Mouse (Mus musculus): ENCODE measurements at regions not wholly inside any gene's neighbourhood (a gene's known extent, or its start where the extent isn't known, plus 50 kb on each side); places are given as distances from the start of the nearest gene placed in this dataset.

- Histone ChIP-seq H3K4me1 (ENCODE audit: control insufficient read depth in 1 of 2, insufficient read depth in 2 of 2, low read length in 2 of 2) (no peaks in the 10 kb centered on the region), H3K27me3 (ENCODE audit: control insufficient read depth in 1 of 2, insufficient read depth in 2 of 2, low read length in 2 of 2) (no peaks in the 10 kb centered on the region), H3K9me3 (replicated peaks; ENCODE audit: insufficient read depth, low read length) (no peaks in the 10 kb centered on the region), H3K4me3 (ENCODE audit: control insufficient read depth in 1 of 2, insufficient read depth in 1 of 2, low read depth in 2 of 2, low read length in 2 of 2) (no peak overlapping the region), H3K79me2 (ENCODE audit: control insufficient read depth, insufficient read depth, low read length, poor library complexity) (no peaks in the 10 kb centered on the region), H3K27ac (ENCODE audit: control insufficient read depth, low read depth, low read length) (no peak overlapping the region), H3K9ac (ENCODE audit: control insufficient read depth, low read depth, low read length, poor library complexity, severe bottlenecking) (no peak overlapping the region), H3K36me3 (ENCODE audit: control insufficient read depth in 1 of 2, insufficient read depth in 2 of 2, low read length in 2 of 2) (no peaks in the 10 kb centered on the region)
- no peak for DNase-seq (ENCODE audit: low read depth, low spot score)
- no peak for TF ChIP-seq EP300 (IDR thresholded peaks at IDR 0.05; ENCODE audit: low read depth in 1 of 2, low read length in 2 of 2)
These were observed 1262.7 kb downstream of the Cdh11 start for GRCm38 (mm10) chr8:101522758-101523157.

- Histone ChIP-seq H3K79me2 (ENCODE audit: control insufficient read depth, insufficient read depth, low read length, poor library complexity) (no peaks in the 10 kb centered on the region), H3K4me1 (ENCODE audit: control insufficient read depth in 1 of 2, insufficient read depth in 2 of 2, low read length in 2 of 2) (no peaks in the 10 kb centered on the region), H3K36me3 (ENCODE audit: control insufficient read depth in 1 of 2, insufficient read depth in 2 of 2, low read length in 2 of 2) (no peaks in the 10 kb centered on the region), H3K4me3 (ENCODE audit: control insufficient read depth in 1 of 2, insufficient read depth in 1 of 2, low read depth in 2 of 2, low read length in 2 of 2) (no peak overlapping the region), H3K9me3 (replicated peaks; ENCODE audit: insufficient read depth, low read length) (no peaks in the 10 kb centered on the region), H3K27me3 (ENCODE audit: control insufficient read depth in 1 of 2, insufficient read depth in 2 of 2, low read length in 2 of 2) (no peaks in the 10 kb centered on the region), H3K9ac (ENCODE audit: control insufficient read depth, low read depth, low read length, poor library complexity, severe bottlenecking) (no peak overlapping the region), H3K27ac (ENCODE audit: control insufficient read depth, low read depth, low read length) (no peak overlapping the region)
- DNase-seq (ENCODE audit: low read depth, low spot score), result no peak
- no peak for TF ChIP-seq TAL1 (IDR thresholded peaks at IDR 0.05; ENCODE audit: low read length)
- TF ChIP-seq MYB (IDR thresholded peaks at IDR 0.05; ENCODE audit: low read depth, low read length), result no peak
- TF ChIP-seq NRF1 (IDR thresholded peaks at IDR 0.05; ENCODE audit: insufficient read depth, low read depth, low read length, poor library complexity, severe bottlenecking), result no peak
- TF ChIP-seq ZNF384 (IDR thresholded peaks at IDR 0.05; ENCODE audit: low read depth, low read length), result no peak
- no peak for TF ChIP-seq ZMIZ1 (IDR thresholded peaks at IDR 0.05; ENCODE audit: low read depth, low read length)
- TF ChIP-seq CHD1 (IDR thresholded peaks at IDR 0.05; ENCODE audit: low read depth, low read length), result no peak
- TF ChIP-seq BHLHE40 (IDR thresholded peaks at IDR 0.05; ENCODE audit: borderline replicate concordance, low read depth, low read length), result no peak
- TF ChIP-seq EP300 (IDR thresholded peaks at IDR 0.05; ENCODE audit: low read depth in 1 of 2, low read length in 2 of 2), result no peak
- no peak for TF ChIP-seq ELF1 (IDR thresholded peaks at IDR 0.05; ENCODE audit: low read depth, low read length)
- TF ChIP-seq KAT2A (conservative IDR thresholded peaks at IDR 0.05; ENCODE audit: low read depth, low read length), result no peak
- TF ChIP-seq E2F4 (IDR thresholded peaks at IDR 0.05; ENCODE audit: borderline replicate concordance, low read depth, low read length), result no peak
- TF ChIP-seq UBTF (IDR thresholded peaks at IDR 0.05; ENCODE audit: borderline replicate concordance, insufficient read depth, low read depth, low read length), result no peak
- no peak for TF ChIP-seq SIN3A (IDR thresholded peaks at IDR 0.05; ENCODE audit: low read length)
- TF ChIP-seq MAX (IDR thresholded peaks at IDR 0.05; ENCODE audit: low read length), result no peak
- TF ChIP-seq HCFC1 (IDR thresholded peaks at IDR 0.05; ENCODE audit: low read depth, low read length), result no peak
- no peak for TF ChIP-seq JUND (IDR thresholded peaks at IDR 0.05; ENCODE audit: low read depth, low read length)
These were observed 1306.7 kb downstream of the Cdh11 start for GRCm38 (mm10) chr8:101478554-101479314.
